Mouse (Mus musculus): ENCODE data around the gene Spata9. TPM values are rescaled to one million over a fixed set of nuclear protein-coding genes. Genes with fewer than 3 reads are reported as not detected.

The Spata9 gene
- polyA plus RNA-seq, 1 experiment from 2014 or later, result 0.43 TPM

DNA sequence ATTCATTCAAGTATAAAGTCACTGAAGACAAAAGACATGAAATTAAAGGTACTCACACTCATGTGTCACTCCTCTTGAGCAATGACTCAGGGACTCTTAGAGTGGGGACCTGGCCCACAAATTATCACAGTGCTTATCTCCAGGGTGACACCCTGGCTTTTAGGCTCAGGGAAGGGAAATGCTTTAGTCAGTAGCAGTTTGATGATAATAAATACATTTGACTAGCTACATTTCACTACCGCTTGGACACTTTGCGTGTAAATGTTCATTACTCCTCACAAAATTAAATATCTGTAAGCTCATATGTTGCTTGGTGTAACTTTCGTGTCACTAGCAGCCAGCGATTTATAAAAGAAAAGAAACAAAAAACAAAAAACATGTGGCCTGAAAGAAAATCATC, 50.5 kb downstream of the Spata9 start:
- Histone ChIP-seq H3K27me3 (ENCODE audit: control insufficient read depth, insufficient read depth, low read length) (no peaks in the 10 kb centered on the region), H3K4me3 (ENCODE audit: low read depth, low read length) (peak overlapping the region; percentile 75), H3K9ac (ENCODE audit: low read length) (peak overlapping the region; percentile 12; the same call in 1 of the 2 replicates), H3K27ac (replicated peaks; ENCODE audit: low read depth, low read length) (no peak overlapping the region), H3K36me3 (ENCODE audit: control insufficient read depth, insufficient read depth, low read length) (no peaks in the 10 kb centered on the region), H3K4me2 (ENCODE audit: low read depth, severe bottlenecking) (peak overlapping the region; percentile 63), H3K4me1 (ENCODE audit: control insufficient read depth, insufficient read depth, low read length) (no peaks in the 10 kb centered on the region), H3K9me3 (ENCODE audit: control insufficient read depth, low read length) (no peaks in the 10 kb centered on the region)
- ATAC-seq (ENCODE audit: insufficient number of reproducible peaks, low FRiP score, low TSS enrichment, low read depth), result no peak
- WGBS, result 77% methylated on average over 4 of the region's 4 CpGs
- DNase-seq (ENCODE audit: low spot score), result no peak

DNA sequence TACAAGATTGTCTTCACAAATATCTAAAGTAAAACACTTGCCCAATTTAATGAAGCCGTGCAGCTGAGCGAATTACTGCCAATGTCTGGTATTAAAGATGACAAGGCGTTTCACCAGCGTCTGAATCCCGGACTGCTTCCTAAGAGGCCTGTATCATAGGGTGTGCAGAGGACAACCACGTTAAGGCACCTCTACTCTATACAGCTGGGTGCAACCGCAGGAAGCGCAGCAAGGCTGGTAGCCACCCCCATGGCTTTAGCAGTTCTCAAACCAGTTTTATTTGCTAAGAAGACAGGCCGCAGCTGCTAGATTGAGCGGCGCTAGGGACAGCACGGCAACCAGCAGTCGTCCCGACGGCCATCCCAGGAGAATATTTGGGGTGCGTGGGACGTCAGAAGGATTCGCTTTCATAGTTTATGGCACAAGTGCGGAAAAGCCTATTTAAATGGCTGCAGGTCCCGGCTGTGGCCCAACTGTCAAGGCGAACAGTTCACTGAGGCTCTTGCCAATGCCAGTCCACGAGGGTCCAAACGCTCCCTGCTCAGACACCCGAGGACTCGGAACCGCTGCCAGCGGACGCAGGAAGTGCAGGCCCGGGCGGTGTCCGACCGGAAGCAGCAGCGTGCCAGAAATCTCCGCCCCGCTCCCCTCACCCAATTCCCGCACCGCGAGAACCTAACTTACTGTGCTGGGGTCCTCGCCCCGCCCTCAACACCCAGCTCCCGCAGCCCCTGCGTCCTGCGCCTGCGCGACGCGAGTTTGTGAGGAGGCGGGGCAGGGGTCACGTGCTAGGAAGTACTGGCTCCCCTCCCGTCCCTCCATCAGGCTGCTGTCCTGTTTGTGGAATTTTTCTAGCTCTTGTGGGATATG, 51.3 kb downstream of the Spata9 start, which contains the start of gene Rfesd:
TSS of gene Rfesd (minus strand) at position 746 of the 870 bp plus-strand sequence.
- peak; percentile 100 for ATAC-seq (ENCODE audit: insufficient number of reproducible peaks, low FRiP score, low TSS enrichment, low read depth)
- peak within 1 kb of the TSS; percentile 93 for H3K9ac ChIP-seq (ENCODE audit: low read length)
- no peaks in the 10 kb centered on the region for H3K9me3 ChIP-seq (ENCODE audit: control insufficient read depth, low read length)
- H3K36me3 ChIP-seq (ENCODE audit: control insufficient read depth, insufficient read depth, low read length), result no peaks in the 10 kb centered on the region
- H3K27ac ChIP-seq (replicated peaks; ENCODE audit: low read depth, low read length), result peak within 1 kb of the TSS; percentile 56
- 1% methylated on average over 50 of the region's 50 CpGs for WGBS
- DNase-seq (ENCODE audit: low spot score), result peak; percentile 97
- no peaks in the 10 kb centered on the region for H3K4me1 ChIP-seq (ENCODE audit: control insufficient read depth, insufficient read depth, low read length)
- H3K4me3 ChIP-seq (ENCODE audit: low read depth, low read length), result peak within 1 kb of the TSS; percentile 75
- no peaks in the 10 kb centered on the region for H3K27me3 ChIP-seq (ENCODE audit: control insufficient read depth, insufficient read depth, low read length)
- peak within 1 kb of the TSS; percentile 63 for H3K4me2 ChIP-seq (ENCODE audit: low read depth, severe bottlenecking)

DNA sequence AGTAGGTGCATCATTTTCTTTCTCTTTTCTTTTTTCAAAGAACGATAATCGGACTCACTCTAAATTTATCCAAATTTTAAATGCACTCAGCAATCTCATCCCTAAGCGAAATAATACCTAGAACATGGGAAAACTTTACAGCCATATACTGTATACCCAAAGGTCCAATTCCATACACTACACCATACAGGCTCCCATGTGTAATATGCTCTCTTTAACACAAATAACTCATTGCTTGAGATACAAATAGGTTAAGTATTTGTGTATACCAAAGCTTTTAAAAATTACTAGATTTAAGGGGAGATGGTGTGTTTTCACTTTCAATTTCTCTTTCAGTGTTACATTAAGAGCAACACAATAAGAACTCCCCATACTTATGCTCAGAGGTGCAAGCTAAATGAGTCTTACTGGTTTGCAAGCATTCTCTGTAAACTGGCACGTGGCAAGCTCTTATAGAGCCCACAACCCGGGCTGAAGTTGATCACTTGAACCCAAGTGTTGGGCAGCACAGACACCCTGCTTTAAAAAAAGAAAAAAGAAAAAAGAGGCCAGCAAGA, 52.0 kb downstream of the Spata9 start:
- Histone ChIP-seq H3K36me3 (ENCODE audit: control insufficient read depth, insufficient read depth, low read length) (no peaks in the 10 kb centered on the region), H3K9me3 (ENCODE audit: control insufficient read depth, low read length) (no peaks in the 10 kb centered on the region), H3K9ac (ENCODE audit: low read length) (no peak overlapping the region), H3K4me3 (ENCODE audit: low read depth, low read length) (peak overlapping the region; percentile 75), H3K27me3 (ENCODE audit: control insufficient read depth, insufficient read depth, low read length) (no peaks in the 10 kb centered on the region), H3K4me1 (ENCODE audit: control insufficient read depth, insufficient read depth, low read length) (no peaks in the 10 kb centered on the region), H3K27ac (replicated peaks; ENCODE audit: low read depth, low read length) (no peak overlapping the region), H3K4me2 (ENCODE audit: low read depth, severe bottlenecking) (peak overlapping the region; percentile 63)
- ATAC-seq (ENCODE audit: insufficient number of reproducible peaks, low FRiP score, low TSS enrichment, low read depth) (peak; percentile 68), DNase-seq (ENCODE audit: low spot score) (no peak)
- 44% methylated on average over 5 of the region's 5 CpGs for WGBS

DNA sequence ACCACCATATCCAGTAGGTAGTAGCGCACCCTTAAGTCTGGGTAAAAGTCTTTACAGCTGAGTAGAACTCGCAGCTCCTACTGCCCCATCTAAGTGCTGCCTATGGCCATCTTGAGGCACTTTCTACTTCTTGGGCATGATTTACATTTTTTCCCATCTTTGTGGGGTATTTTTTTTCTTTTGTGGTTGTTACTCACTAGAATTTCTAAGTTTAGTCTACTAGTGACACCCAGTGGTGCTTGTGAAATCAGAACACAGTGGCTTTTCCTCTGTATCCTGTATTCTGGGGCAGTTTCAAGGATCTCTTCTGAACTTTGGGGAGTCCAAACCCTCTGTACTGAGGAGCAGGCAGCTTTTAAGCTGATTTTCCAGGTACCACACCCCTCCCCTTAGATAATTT, 54.8 kb downstream of the Spata9 start:
- no peak overlapping the region for H3K9ac ChIP-seq (ENCODE audit: low read length)
- no peaks in the 10 kb centered on the region for H3K36me3 ChIP-seq (ENCODE audit: control insufficient read depth, insufficient read depth, low read length)
- ATAC-seq (ENCODE audit: insufficient number of reproducible peaks, low FRiP score, low TSS enrichment, low read depth) (no peak), DNase-seq (ENCODE audit: low spot score) (no peak)
- WGBS, result 95% methylated on average over 2 of the region's 2 CpGs
- H3K4me2 ChIP-seq (ENCODE audit: low read depth, severe bottlenecking), result no peak overlapping the region
- H3K27me3 ChIP-seq (ENCODE audit: control insufficient read depth, insufficient read depth, low read length), result no peaks in the 10 kb centered on the region
- no peak overlapping the region for H3K4me3 ChIP-seq (ENCODE audit: low read depth, low read length)
- no peaks in the 10 kb centered on the region for H3K4me1 ChIP-seq (ENCODE audit: control insufficient read depth, insufficient read depth, low read length)
- H3K9me3 ChIP-seq (ENCODE audit: control insufficient read depth, low read length), result no peaks in the 10 kb centered on the region
- H3K27ac ChIP-seq (replicated peaks; ENCODE audit: low read depth, low read length), result no peak overlapping the region

DNA sequence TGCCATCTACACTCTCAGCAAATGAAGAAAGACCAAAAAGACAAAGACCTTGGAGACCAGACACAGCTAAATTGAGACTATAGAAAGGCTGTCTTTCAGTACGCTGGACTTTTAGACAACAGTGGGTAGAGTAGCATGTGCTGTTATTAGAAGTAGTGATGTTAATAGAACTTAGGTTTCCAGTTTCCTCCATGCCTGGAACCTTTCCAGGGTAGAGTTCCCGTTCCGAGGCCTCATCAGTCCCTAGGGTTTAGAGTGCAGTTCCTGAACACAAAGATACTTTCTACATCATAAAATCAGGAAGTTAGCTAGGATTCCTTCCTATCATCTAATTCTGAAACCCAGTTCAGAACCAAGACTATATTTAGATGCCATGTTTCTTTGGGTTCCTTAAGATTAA, 57.6 kb downstream of the Spata9 start:
- WGBS, result 90% methylated on average over 3 of the region's 3 CpGs
- no peaks in the 10 kb centered on the region for H3K27me3 ChIP-seq (ENCODE audit: control insufficient read depth, insufficient read depth, low read length)
- no peak overlapping the region for H3K4me3 ChIP-seq (ENCODE audit: low read depth, low read length)
- H3K4me1 ChIP-seq (ENCODE audit: control insufficient read depth, insufficient read depth, low read length), result no peaks in the 10 kb centered on the region
- H3K9me3 ChIP-seq (ENCODE audit: control insufficient read depth, low read length), result no peaks in the 10 kb centered on the region
- no peaks in the 10 kb centered on the region for H3K36me3 ChIP-seq (ENCODE audit: control insufficient read depth, insufficient read depth, low read length)
- H3K4me2 ChIP-seq (ENCODE audit: low read depth, severe bottlenecking), result no peak overlapping the region
- H3K9ac ChIP-seq (ENCODE audit: low read length), result no peak overlapping the region
- no peak for DNase-seq (ENCODE audit: low spot score)
- ATAC-seq (ENCODE audit: insufficient number of reproducible peaks, low FRiP score, low TSS enrichment, low read depth), result no peak
- H3K27ac ChIP-seq (replicated peaks; ENCODE audit: low read depth, low read length), result no peak overlapping the region

DNA sequence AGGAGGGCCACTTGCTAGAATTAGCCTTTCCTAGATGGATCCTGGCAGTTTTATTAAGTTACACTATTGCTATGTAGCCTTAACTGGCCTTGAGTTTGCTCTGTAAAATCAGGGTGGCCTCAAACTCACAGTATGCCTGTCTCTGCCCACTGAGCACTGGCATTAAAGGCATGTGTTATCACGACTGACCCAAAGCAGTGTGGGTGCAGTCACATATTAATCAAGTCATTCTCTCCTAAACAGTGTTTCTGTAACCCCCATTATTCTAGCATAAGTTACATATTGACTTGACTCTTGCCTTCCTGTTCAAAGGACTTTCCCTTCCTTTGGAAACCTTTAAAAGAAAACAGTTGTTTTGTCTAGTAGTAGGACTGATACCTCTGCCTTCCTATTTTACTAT, 75.5 kb downstream of the Spata9 start:
- H3K27me3 ChIP-seq (ENCODE audit: control insufficient read depth, insufficient read depth, low read length), result no peaks in the 10 kb centered on the region
- 61% methylated on average over 1 of the region's 1 CpGs for WGBS
- H3K9me3 ChIP-seq (ENCODE audit: control insufficient read depth, low read length), result no peaks in the 10 kb centered on the region
- no peak overlapping the region for H3K4me3 ChIP-seq (ENCODE audit: low read depth, low read length)
- no peak overlapping the region for H3K27ac ChIP-seq (replicated peaks; ENCODE audit: low read depth, low read length)
- H3K36me3 ChIP-seq (ENCODE audit: control insufficient read depth, insufficient read depth, low read length), result no peaks in the 10 kb centered on the region
- H3K4me2 ChIP-seq (ENCODE audit: low read depth, severe bottlenecking), result no peak overlapping the region
- no peak overlapping the region for H3K9ac ChIP-seq (ENCODE audit: low read length)
- no peaks in the 10 kb centered on the region for H3K4me1 ChIP-seq (ENCODE audit: control insufficient read depth, insufficient read depth, low read length)
- ATAC-seq (ENCODE audit: insufficient number of reproducible peaks, low FRiP score, low TSS enrichment, low read depth) (no peak), DNase-seq (ENCODE audit: low spot score) (no peak)

DNA sequence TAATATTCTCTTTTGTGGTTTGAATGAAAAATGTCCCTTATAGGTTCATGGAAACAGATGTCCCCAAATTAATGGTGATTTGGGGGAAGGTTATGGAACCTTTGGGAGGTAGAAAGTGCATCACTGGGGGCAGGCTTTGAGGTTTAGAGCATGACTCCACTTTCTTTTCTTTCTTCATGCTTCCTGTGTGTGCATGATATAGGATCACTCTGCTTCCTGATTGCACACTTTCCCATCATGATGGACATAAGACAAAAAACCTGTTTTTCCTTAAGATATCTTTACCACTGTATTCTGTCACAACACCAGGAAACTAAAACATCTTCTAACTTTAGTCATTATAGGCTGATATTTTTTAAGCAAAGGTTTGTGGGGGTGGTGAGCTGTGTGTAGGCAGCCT, 78.0 kb downstream of the Spata9 start:
- no peaks in the 10 kb centered on the region for H3K27me3 ChIP-seq (ENCODE audit: control insufficient read depth, insufficient read depth, low read length)
- no peak overlapping the region for H3K4me2 ChIP-seq (ENCODE audit: low read depth, severe bottlenecking)
- H3K4me3 ChIP-seq (ENCODE audit: low read depth, low read length), result no peak overlapping the region
- ATAC-seq (ENCODE audit: insufficient number of reproducible peaks, low FRiP score, low TSS enrichment, low read depth), result no peak
- no peaks in the 10 kb centered on the region for H3K36me3 ChIP-seq (ENCODE audit: control insufficient read depth, insufficient read depth, low read length)
- no peak overlapping the region for H3K9ac ChIP-seq (ENCODE audit: low read length)
- H3K27ac ChIP-seq (replicated peaks; ENCODE audit: low read depth, low read length), result no peak overlapping the region
- no peaks in the 10 kb centered on the region for H3K9me3 ChIP-seq (ENCODE audit: control insufficient read depth, low read length)
- H3K4me1 ChIP-seq (ENCODE audit: control insufficient read depth, insufficient read depth, low read length), result no peaks in the 10 kb centered on the region
- DNase-seq (ENCODE audit: low spot score), result no peak
